Mouse (Mus musculus): Measurements from ENCODE around the gene Tspan7. TPM values are rescaled to one million over a fixed set of nuclear protein-coding genes. Genes with fewer than 3 reads are reported as not detected.

Tspan7 gene
- polyA plus RNA-seq, 1 experiment from 2014 or later: 172 TPM

- H3K36me3 ChIP-seq (ENCODE audit: control insufficient read depth, insufficient read depth, low read length): no peaks in the 10 kb centered on the region
- DNase-seq (ENCODE audit: low spot score): no peak
- no peaks in the 10 kb centered on the region for H3K4me1 ChIP-seq (replicated peaks; ENCODE audit: control insufficient read depth, insufficient read depth, low read length)
- H3K4me2 ChIP-seq (ENCODE audit: low read length): no peak overlapping the region
- no peak overlapping the region for H3K9ac ChIP-seq (ENCODE audit: low read length)
- no peak for ATAC-seq (replicated peaks; ENCODE audit: low FRiP score, low TSS enrichment, low read depth)
- no peaks in the 10 kb centered on the region for H3K9me3 ChIP-seq (ENCODE audit: control insufficient read depth, low read length)
- WGBS: 54% methylated on average over 3 of the region's 3 CpGs
- no peaks in the 10 kb centered on the region; the same call in 1 of the 2 replicates for H3K27me3 ChIP-seq (replicated peaks; ENCODE audit: control insufficient read depth, insufficient read depth, low read length)
- no peak overlapping the region for H3K27ac ChIP-seq (ENCODE audit: low read depth)
- no peak overlapping the region for H3K4me3 ChIP-seq (ENCODE audit: low read depth, low read length)
Measured at GRCm38 (mm10) chrX:10574523-10574922, 89.6 kb downstream of the Tspan7 start.

GRCm38 (mm10) chrX:10575406-10575805 is 90.4 kb downstream of the Tspan7 start:
- Histone ChIP-seq H3K4me1 (replicated peaks; ENCODE audit: control insufficient read depth, insufficient read depth, low read length) (no peaks in the 10 kb centered on the region), H3K36me3 (ENCODE audit: control insufficient read depth, insufficient read depth, low read length) (no peaks in the 10 kb centered on the region), H3K9ac (ENCODE audit: low read length) (no peak overlapping the region), H3K9me3 (ENCODE audit: control insufficient read depth, low read length) (no peaks in the 10 kb centered on the region), H3K4me2 (ENCODE audit: low read length) (no peak overlapping the region), H3K27me3 (replicated peaks; ENCODE audit: control insufficient read depth, insufficient read depth, low read length) (no peaks in the 10 kb centered on the region), H3K4me3 (ENCODE audit: low read depth, low read length) (no peak overlapping the region), H3K27ac (ENCODE audit: low read depth) (no peak overlapping the region)
- ATAC-seq (replicated peaks; ENCODE audit: low FRiP score, low TSS enrichment, low read depth) (no peak), DNase-seq (ENCODE audit: low spot score) (no peak)
- WGBS: 67% methylated on average over 2 of the region's 2 CpGs

- Histone ChIP-seq H3K4me3 (ENCODE audit: low read depth, low read length) (no peak overlapping the region), H3K4me1 (replicated peaks; ENCODE audit: control insufficient read depth, insufficient read depth, low read length) (no peaks in the 10 kb centered on the region), H3K4me2 (ENCODE audit: low read length) (no peak overlapping the region), H3K36me3 (ENCODE audit: control insufficient read depth, insufficient read depth, low read length) (no peaks in the 10 kb centered on the region), H3K27me3 (replicated peaks; ENCODE audit: control insufficient read depth, insufficient read depth, low read length) (no peaks in the 10 kb centered on the region), H3K9ac (ENCODE audit: low read length) (no peak overlapping the region), H3K9me3 (ENCODE audit: control insufficient read depth, low read length) (no peaks in the 10 kb centered on the region), H3K27ac (ENCODE audit: low read depth) (no peak overlapping the region)
- 81% methylated on average over 4 of the region's 4 CpGs for WGBS
- ATAC-seq (replicated peaks; ENCODE audit: low FRiP score, low TSS enrichment, low read depth) (no peak), DNase-seq (ENCODE audit: low spot score) (no peak)
Measured at GRCm38 (mm10) chrX:10576349-10576748, 91.4 kb downstream of the Tspan7 start.

- no peaks in the 10 kb centered on the region for H3K9me3 ChIP-seq (ENCODE audit: control insufficient read depth, low read length)
- ATAC-seq (replicated peaks; ENCODE audit: low FRiP score, low TSS enrichment, low read depth): no peak
Measured at GRCm38 (mm10) chrX:10577356-10577755, 92.4 kb downstream of the Tspan7 start.

GRCm38 (mm10) chrX:10582731-10583130 is 97.8 kb downstream of the Tspan7 start:
- Histone ChIP-seq H3K27ac (ENCODE audit: low read depth) (no peak overlapping the region), H3K4me3 (ENCODE audit: low read depth, low read length) (no peak overlapping the region), H3K36me3 (ENCODE audit: control insufficient read depth, insufficient read depth, low read length) (no peaks in the 10 kb centered on the region), H3K27me3 (replicated peaks; ENCODE audit: control insufficient read depth, insufficient read depth, low read length) (no peaks in the 10 kb centered on the region), H3K9me3 (ENCODE audit: control insufficient read depth, low read length) (no peaks in the 10 kb centered on the region), H3K9ac (ENCODE audit: low read length) (no peak overlapping the region), H3K4me1 (replicated peaks; ENCODE audit: control insufficient read depth, insufficient read depth, low read length) (no peaks in the 10 kb centered on the region), H3K4me2 (ENCODE audit: low read length) (no peak overlapping the region)
- DNase-seq (ENCODE audit: low spot score): no peak
- ATAC-seq (replicated peaks; ENCODE audit: low FRiP score, low TSS enrichment, low read depth): no peak
- WGBS: 92% methylated on average over 4 of the region's 4 CpGs

More at GRCm38 (mm10) chrX:10577356-10577755, 92.4 kb downstream of the Tspan7 start:
- 12% methylated on average over 1 of the region's 1 CpGs for WGBS
- Histone ChIP-seq H3K27ac (ENCODE audit: low read depth) (no peak overlapping the region), H3K9ac (ENCODE audit: low read length) (no peak overlapping the region), H3K4me1 (replicated peaks; ENCODE audit: control insufficient read depth, insufficient read depth, low read length) (no peaks in the 10 kb centered on the region), H3K36me3 (ENCODE audit: control insufficient read depth, insufficient read depth, low read length) (no peaks in the 10 kb centered on the region), H3K27me3 (replicated peaks; ENCODE audit: control insufficient read depth, insufficient read depth, low read length) (no peaks in the 10 kb centered on the region), H3K4me3 (ENCODE audit: low read depth, low read length) (no peak overlapping the region), H3K4me2 (ENCODE audit: low read length) (no peak overlapping the region)
- no peak for DNase-seq (ENCODE audit: low spot score)

- Histone ChIP-seq H3K4me3 (ENCODE audit: low read depth, low read length) (no peak overlapping the region), H3K9ac (ENCODE audit: low read length) (no peak overlapping the region), H3K9me3 (ENCODE audit: control insufficient read depth, low read length) (no peaks in the 10 kb centered on the region), H3K4me2 (ENCODE audit: low read length) (no peak overlapping the region), H3K36me3 (ENCODE audit: control insufficient read depth, insufficient read depth, low read length) (0 out of 2 replicates have a peak, but pooled peaks cover 2% of the 10 kb centered on the region), H3K27ac (ENCODE audit: low read depth) (no peak overlapping the region), H3K27me3 (replicated peaks; ENCODE audit: control insufficient read depth, insufficient read depth, low read length) (no peaks in the 10 kb centered on the region), H3K4me1 (replicated peaks; ENCODE audit: control insufficient read depth, insufficient read depth, low read length) (no peaks in the 10 kb centered on the region)
- DNase-seq (ENCODE audit: low spot score) (no peak), ATAC-seq (replicated peaks; ENCODE audit: low FRiP score, low TSS enrichment, low read depth) (no peak)
- WGBS: 58% methylated on average over 3 of the region's 3 CpGs
Measured at GRCm38 (mm10) chrX:10592244-10592643, 107.3 kb downstream of the Tspan7 start.

GRCm38 (mm10) chrX:10593561-10593960 is 108.6 kb downstream of the Tspan7 start:
- H3K9ac ChIP-seq (ENCODE audit: low read length): no peak overlapping the region
- no peaks in the 10 kb centered on the region for H3K9me3 ChIP-seq (ENCODE audit: control insufficient read depth, low read length)
- no peak overlapping the region for H3K27ac ChIP-seq (ENCODE audit: low read depth)
- no peaks in the 10 kb centered on the region for H3K4me1 ChIP-seq (replicated peaks; ENCODE audit: control insufficient read depth, insufficient read depth, low read length)
- no peak overlapping the region for H3K4me3 ChIP-seq (ENCODE audit: low read depth, low read length)
- H3K36me3 ChIP-seq (ENCODE audit: control insufficient read depth, insufficient read depth, low read length): 0 out of 2 replicates have a peak, but pooled peaks cover 2% of the 10 kb centered on the region
- no peak for DNase-seq (ENCODE audit: low spot score)
- WGBS: 89% methylated on average over 7 of the region's 7 CpGs
- no peak overlapping the region for H3K4me2 ChIP-seq (ENCODE audit: low read length)
- H3K27me3 ChIP-seq (replicated peaks; ENCODE audit: control insufficient read depth, insufficient read depth, low read length): no peaks in the 10 kb centered on the region
- ATAC-seq (replicated peaks; ENCODE audit: low FRiP score, low TSS enrichment, low read depth): no peak

GRCm38 (mm10) chrX:10617119-10617518 is 132.2 kb downstream of the Tspan7 start:
- ATAC-seq (replicated peaks; ENCODE audit: low FRiP score, low TSS enrichment, low read depth) (no peak), DNase-seq (ENCODE audit: low spot score) (no peak)
- H3K9ac ChIP-seq (ENCODE audit: low read length): no peak overlapping the region

GRCm38 (mm10) chrX:10641062-10641461 is 156.1 kb downstream of the Tspan7 start:
- no peaks in the 10 kb centered on the region for H3K9me3 ChIP-seq (ENCODE audit: control insufficient read depth, low read length)
- no peak overlapping the region for H3K27ac ChIP-seq (ENCODE audit: low read depth)
- H3K4me3 ChIP-seq (ENCODE audit: low read depth, low read length): no peak overlapping the region
- DNase-seq (ENCODE audit: low spot score) (no peak), ATAC-seq (replicated peaks; ENCODE audit: low FRiP score, low TSS enrichment, low read depth) (no peak)
- H3K9ac ChIP-seq (ENCODE audit: low read length): no peak overlapping the region
- H3K4me1 ChIP-seq (replicated peaks; ENCODE audit: control insufficient read depth, insufficient read depth, low read length): no peaks in the 10 kb centered on the region
- H3K36me3 ChIP-seq (ENCODE audit: control insufficient read depth, insufficient read depth, low read length): no peaks in the 10 kb centered on the region
- H3K4me2 ChIP-seq (ENCODE audit: low read length): no peak overlapping the region
- H3K27me3 ChIP-seq (replicated peaks; ENCODE audit: control insufficient read depth, insufficient read depth, low read length): no peaks in the 10 kb centered on the region

More at GRCm38 (mm10) chrX:10617119-10617518, 132.2 kb downstream of the Tspan7 start:
- Histone ChIP-seq H3K9me3 (ENCODE audit: control insufficient read depth, low read length) (no peaks in the 10 kb centered on the region), H3K36me3 (ENCODE audit: control insufficient read depth, insufficient read depth, low read length) (no peaks in the 10 kb centered on the region), H3K4me2 (ENCODE audit: low read length) (no peak overlapping the region), H3K4me1 (replicated peaks; ENCODE audit: control insufficient read depth, insufficient read depth, low read length) (no peaks in the 10 kb centered on the region), H3K4me3 (ENCODE audit: low read depth, low read length) (no peak overlapping the region), H3K27me3 (replicated peaks; ENCODE audit: control insufficient read depth, insufficient read depth, low read length) (no peaks in the 10 kb centered on the region), H3K27ac (ENCODE audit: low read depth) (no peak overlapping the region)
- 12% methylated on average over 5 of the region's 5 CpGs for WGBS
